Mouse (Mus musculus): ENCODE measurements around the gene Kcnv2. TPM values are rescaled to one million over a fixed set of nuclear protein-coding genes. Genes with fewer than 3 reads are reported as not detected.

Gene Kcnv2
- not detected in 2 replicates for polyA plus RNA-seq (2012; rRNA removed)

GRCm38 (mm10) chr19:27322281-27322680, at the start of gene Kcnv2:
TSS of gene Kcnv2 (plus strand) at chr19:27322588.

Other genes starting within 250 kb of the Kcnv2 start
- 3.1 and 7.6 TPM in 2 replicates for gene Vldlr, start 106.1 kb upstream of the Kcnv2 start, polyA plus RNA-seq (2012; rRNA removed)
- gene Pum3, start 107.2 kb downstream of the Kcnv2 start, polyA plus RNA-seq (2012; rRNA removed), result 3.2 and 4.6 TPM in 2 replicates